ENCODE assay signal across 10 mouse cellular contexts in the genomic region with DNA sequence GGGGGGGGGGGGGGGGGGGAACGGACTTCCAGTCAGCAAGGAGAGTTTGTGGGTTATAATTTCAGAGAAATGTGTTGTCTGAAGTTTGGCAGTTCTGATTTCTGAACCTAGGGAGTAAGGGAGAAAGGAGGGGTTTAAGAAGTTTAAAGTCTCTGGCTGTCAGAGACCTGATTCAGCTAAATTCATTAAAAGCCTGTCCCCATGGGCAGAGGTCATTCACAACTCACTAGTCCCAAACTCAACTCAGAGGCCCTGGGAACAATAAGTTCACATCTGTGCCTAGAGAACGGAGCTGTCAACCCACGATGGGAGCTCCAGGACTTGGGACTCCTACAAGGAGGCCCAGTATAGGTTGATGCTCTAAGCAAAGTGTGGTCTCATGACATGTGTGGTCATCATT. TPM values are rescaled to one million over a fixed set of nuclear protein-coding genes. Genes with fewer than 3 reads are reported as not detected.
DNase-seq lines count a peak whose midpoint lies in the region; ATAC-seq and TF ChIP-seq lines count a peak whose summit lies in the region.
"Had no signal": no experiment of that assay in that cellular context is flagged by ENCODE, and none has a peak within 500 bp of the region (broad histone marks: within the 10 kb centered on the region; RNA-seq: fewer than 3 reads in every experiment).

No protein-coding gene starts in this region.

- TF ChIP-seq CTCF in heart, postnatal 0 days (IDR thresholded peaks at IDR 0.05; ENCODE audit: low read depth): no peak

- peak overlapping the region; percentile 38 for H3K4me3 ChIP-seq in heart, embryonic 10.5 days
- H3K4me3 ChIP-seq in limb, embryonic 11.5 days (ENCODE audit: low read depth, low read length): no peak overlapping the region
- no peak overlapping the region for H3K4me3 ChIP-seq in limb, embryonic 10.5 days
- 0 out of 2 replicates have a peak overlapping the region, but pooled peaks have one; percentile 6 for H3K4me3 ChIP-seq in heart, postnatal 0 days (ENCODE audit: low read depth, low read length)
- peak overlapping the region; percentile 23; the same call in 1 of the 2 replicates for H3K4me3 ChIP-seq in limb, embryonic 13.5 days
- no peak overlapping the region for H3K4me3 ChIP-seq in liver, embryonic 12.5 days

- H3K4me1 ChIP-seq in heart, embryonic 10.5 days: peaks cover 35% of the 10 kb centered on the region
- peaks cover 26% of the 10 kb centered on the region for H3K4me1 ChIP-seq in limb, embryonic 11.5 days (ENCODE audit: control insufficient read depth, insufficient read depth, low read length)
- peaks cover 49% of the 10 kb centered on the region for H3K4me1 ChIP-seq in limb, embryonic 10.5 days
- peaks cover 20% of the 10 kb centered on the region for H3K4me1 ChIP-seq in heart, postnatal 0 days (ENCODE audit: control insufficient read depth, insufficient read depth)
- peaks cover 47% of the 10 kb centered on the region for H3K4me1 ChIP-seq in limb, embryonic 13.5 days
- H3K4me1 ChIP-seq in liver, embryonic 12.5 days: peaks cover 8% of the 10 kb centered on the region; the same call in 1 of the 2 replicates

- ATAC-seq in limb, embryonic 11.5 days (ENCODE audit: insufficient number of reproducible peaks, low FRiP score, low TSS enrichment, low read depth): no peak
- no peak for ATAC-seq in heart, postnatal 0 days (ENCODE audit: insufficient read depth, low read depth)
- ATAC-seq in limb, embryonic 13.5 days (ENCODE audit: low FRiP score, low read depth): no peak
- ATAC-seq in liver, embryonic 12.5 days: no peak
- ATAC-seq: inflammation-experienced regulatory T-cells, adult 6 months had no signal

- H3K9ac ChIP-seq in limb, embryonic 11.5 days (ENCODE audit: low read length): no peak overlapping the region
- no peak overlapping the region for H3K9ac ChIP-seq in heart, postnatal 0 days (replicated peaks; ENCODE audit: low read depth, low read length)
- no peak overlapping the region for H3K9ac ChIP-seq in limb, embryonic 13.5 days
- H3K9ac ChIP-seq in liver, embryonic 12.5 days: no peak overlapping the region

- no peak for TF ChIP-seq EP300 in heart, postnatal 0 days (IDR thresholded peaks at IDR 0.05; ENCODE audit: low read depth)

- DNase-seq in heart, embryonic 10.5 days (ENCODE audit: low spot score): no peak
- DNase-seq in heart, postnatal 4 days: no peak
- DNase-seq in limb, embryonic 11.5 days (ENCODE audit: low spot score): peak; percentile 29
- no peak for DNase-seq in limb, embryonic 10.5 days (ENCODE audit: low spot score)
- no peak for DNase-seq in heart, postnatal 0 days (ENCODE audit: low spot score)
- DNase-seq in right cerebral cortex, postnatal 10 days (ENCODE audit: low spot score in 2 of 2): no peak
- DNase-seq: lung, postnatal 4 days had no signal

- no peak overlapping the region for H3K4me2 ChIP-seq in limb, embryonic 11.5 days (ENCODE audit: low read depth, severe bottlenecking)
- peak overlapping the region; percentile 46 for H3K4me2 ChIP-seq in heart, postnatal 0 days (ENCODE audit: low read depth, low read length)
- peak overlapping the region; percentile 96 for H3K4me2 ChIP-seq in limb, embryonic 13.5 days (replicated peaks)
- H3K4me2 ChIP-seq in liver, embryonic 12.5 days: no peak overlapping the region

- H3K36me3 ChIP-seq in heart, embryonic 10.5 days: no peaks in the 10 kb centered on the region
- no peaks in the 10 kb centered on the region for H3K36me3 ChIP-seq in limb, embryonic 11.5 days (ENCODE audit: control insufficient read depth, insufficient read depth, low read length)
- H3K36me3 ChIP-seq in limb, embryonic 10.5 days: no peaks in the 10 kb centered on the region
- 0 out of 2 replicates have a peak, but pooled peaks cover 5% of the 10 kb centered on the region for H3K36me3 ChIP-seq in heart, postnatal 0 days (replicated peaks; ENCODE audit: control insufficient read depth, insufficient read depth, low read length)
- no peaks in the 10 kb centered on the region for H3K36me3 ChIP-seq in limb, embryonic 13.5 days
- H3K36me3 ChIP-seq in liver, embryonic 12.5 days: no peaks in the 10 kb centered on the region

- 60% methylated on average over 3 of the region's 3 CpGs for WGBS in heart, embryonic 10.5 days
- WGBS in limb, embryonic 11.5 days: 36% methylated on average over 3 of the region's 3 CpGs
- WGBS in limb, embryonic 10.5 days: 34% methylated on average over 3 of the region's 3 CpGs
- 63% methylated on average over 3 of the region's 3 CpGs for WGBS in heart, postnatal 0 days
- WGBS in limb, embryonic 13.5 days: 41% methylated on average over 3 of the region's 3 CpGs
- WGBS in liver, embryonic 12.5 days (ENCODE audit: insufficient replicate concordance): 47% methylated on average over 3 of the region's 3 CpGs

- peaks cover 89% of the 10 kb centered on the region for H3K27me3 ChIP-seq in heart, embryonic 10.5 days (ENCODE audit: insufficient read depth, poor library complexity, severe bottlenecking)
- H3K27me3 ChIP-seq in limb, embryonic 11.5 days (ENCODE audit: control insufficient read depth, insufficient read depth, low read length): peaks cover 31% of the 10 kb centered on the region
- peaks cover 69% of the 10 kb centered on the region for H3K27me3 ChIP-seq in limb, embryonic 10.5 days (ENCODE audit: low read depth, poor library complexity, severe bottlenecking)
- H3K27me3 ChIP-seq in heart, postnatal 0 days (ENCODE audit: control insufficient read depth, insufficient read depth, low read length): peaks cover 20% of the 10 kb centered on the region
- H3K27me3 ChIP-seq in limb, embryonic 13.5 days: peaks cover 72% of the 10 kb centered on the region
- peaks cover 56% of the 10 kb centered on the region for H3K27me3 ChIP-seq in liver, embryonic 12.5 days (replicated peaks)

- no peak overlapping the region for H3K27ac ChIP-seq in heart, embryonic 10.5 days
- no peak overlapping the region for H3K27ac ChIP-seq in limb, embryonic 11.5 days (replicated peaks; ENCODE audit: low read depth, low read length)
- H3K27ac ChIP-seq in limb, embryonic 10.5 days: no peak overlapping the region
- H3K27ac ChIP-seq in heart, postnatal 0 days (ENCODE audit: low read depth): no peak overlapping the region
- no peak overlapping the region for H3K27ac ChIP-seq in limb, embryonic 13.5 days
- no peak overlapping the region for H3K27ac ChIP-seq in liver, embryonic 12.5 days

- no peaks in the 10 kb centered on the region for H3K9me3 ChIP-seq in heart, embryonic 10.5 days
- H3K9me3 ChIP-seq in limb, embryonic 11.5 days (ENCODE audit: control insufficient read depth, low read length): no peaks in the 10 kb centered on the region
- no peaks in the 10 kb centered on the region for H3K9me3 ChIP-seq in limb, embryonic 10.5 days (replicated peaks)
- H3K9me3 ChIP-seq in heart, postnatal 0 days (replicated peaks; ENCODE audit: control insufficient read depth, low read length): no peaks in the 10 kb centered on the region
- no peaks in the 10 kb centered on the region for H3K9me3 ChIP-seq in limb, embryonic 13.5 days
- no peaks in the 10 kb centered on the region for H3K9me3 ChIP-seq in liver, embryonic 12.5 days (replicated peaks)

RNA-seq across cellular contexts. Expression of a gene that starts 3.5 kb away (rescaled TPM):
- polyA plus RNA-seq in heart, embryonic 10.5 days (2016; fragmentation: Nextera tagmentation; extraction: Ambion mirVana): 0.65 and 2.2 TPM in 2 replicates
- total RNA-seq in heart, postnatal 4 days (2021): 10 to 100 TPM; 19.0 to 19.9 TPM
- polyA plus RNA-seq in limb, embryonic 11.5 days (2014; fragmentation: Nextera tagmentation; extraction: Ambion mirVana): 0.33 and 0.34 TPM in 2 replicates
- polyA plus RNA-seq in limb, embryonic 10.5 days (2016; fragmentation: Nextera tagmentation; extraction: Ambion mirVana): 0.34 and 0.56 TPM in 2 replicates
- total RNA-seq in heart, postnatal 0 days (2014; rRNA removed; ENCODE audit: low replicate concordance): 8.5 and 10.5 TPM in 2 replicates
- 4.2 and 4.5 TPM in 2 replicates for polyA plus RNA-seq in heart, postnatal 0 days (2015; fragmentation: Nextera tagmentation; extraction: Ambion mirVana)
- polyA plus RNA-seq in limb, embryonic 13.5 days (2015; fragmentation: Nextera tagmentation; extraction: Ambion mirVana): 2.0 and 2.3 TPM in 2 replicates
- polyA plus RNA-seq in liver, embryonic 12.5 days (2016; fragmentation: Nextera tagmentation; extraction: Ambion mirVana): 0.38 and 0.65 TPM in 2 replicates
- polyA plus RNA-seq: inflammation-experienced regulatory T-cells, adult 6 months had no signal

Comparison
In these comparisons a context has a peak if more than half of its experiments do, and no peak if none do; other contexts are left out.
1. H3K4me3 ChIP-seq: peak in heart, embryonic 10.5 days (single experiment), heart, postnatal 0 days (single experiment) and limb, embryonic 13.5 days (single experiment); none in limb, embryonic 11.5 days (single experiment), limb, embryonic 10.5 days (single experiment) and liver, embryonic 12.5 days (single experiment).
2. H3K4me2 ChIP-seq: peak in heart, postnatal 0 days (single experiment) and limb, embryonic 13.5 days (single experiment); none in limb, embryonic 11.5 days (single experiment) and liver, embryonic 12.5 days (single experiment).